Mouse (Mus musculus) right cerebral cortex, adult 2 months (tissue): ENCODE measurements around the gene Fbxw7.

Source experiments
- DNase-seq, 2 experiments: peaks; one replicate each; pipeline ENCODE4 v3.0.0; 2021 to 2022; ENCODE audit warnings: low spot score in 2 of 2

The Fbxw7 gene

GRCm38 (mm10) chr3:84889648-84890047 lies 74.6 kb downstream of the Fbxw7 start:
- peak; percentile 17 to 25 for DNase-seq

- DNase-seq, result no peak
These were observed 75.9 kb downstream of the Fbxw7 start for GRCm38 (mm10) chr3:84890983-84891382.

GRCm38 (mm10) chr3:84897952-84898351 lies 82.9 kb downstream of the Fbxw7 start:
- no peak for DNase-seq

GRCm38 (mm10) chr3:84906528-84906927 lies 91.5 kb downstream of the Fbxw7 start:
- no peak for DNase-seq

GRCm38 (mm10) chr3:84914284-84914683 lies 99.2 kb downstream of the Fbxw7 start:
- no peak for DNase-seq

- DNase-seq, result no peak
These were observed 103.0 kb downstream of the Fbxw7 start for GRCm38 (mm10) chr3:84917903-84918679.

- peak; percentile 60 to 64 for DNase-seq
These were observed 106.8 kb downstream of the Fbxw7 start for GRCm38 (mm10) chr3:84921704-84922420.

- no peak for DNase-seq
These were observed 108.2 kb downstream of the Fbxw7 start for GRCm38 (mm10) chr3:84923256-84923655.

- no peak for DNase-seq
These were observed 108.6 kb downstream of the Fbxw7 start for GRCm38 (mm10) chr3:84923670-84924069.

- no peak for DNase-seq
These were observed 110.2 kb downstream of the Fbxw7 start for GRCm38 (mm10) chr3:84925229-84925628.

- no peak for DNase-seq
These were observed 111.1 kb downstream of the Fbxw7 start for GRCm38 (mm10) chr3:84926140-84926539.

GRCm38 (mm10) chr3:84927168-84927794 lies 112.2 kb downstream of the Fbxw7 start:
- DNase-seq, result no peak

GRCm38 (mm10) chr3:84927901-84928300 lies 112.8 kb downstream of the Fbxw7 start:
- no peak for DNase-seq

GRCm38 (mm10) chr3:84929171-84929570 lies 114.1 kb downstream of the Fbxw7 start:
- DNase-seq, result no peak

- DNase-seq, result no peak
These were observed 115.6 kb downstream of the Fbxw7 start for GRCm38 (mm10) chr3:84930683-84931082.

- DNase-seq, result no peak
These were observed 120.7 kb downstream of the Fbxw7 start for GRCm38 (mm10) chr3:84935729-84936128.

- no peak for DNase-seq
These were observed 121.2 kb downstream of the Fbxw7 start for GRCm38 (mm10) chr3:84936252-84936651.

GRCm38 (mm10) chr3:84936956-84937355 lies 121.9 kb downstream of the Fbxw7 start:
- no peak for DNase-seq

- peak; percentile 59 to 62 for DNase-seq
These were observed 122.6 kb downstream of the Fbxw7 start for GRCm38 (mm10) chr3:84937360-84938355.

GRCm38 (mm10) chr3:84944933-84945332 lies 129.9 kb downstream of the Fbxw7 start:
- DNase-seq, result no peak

- no peak for DNase-seq
These were observed 131.3 kb downstream of the Fbxw7 start for GRCm38 (mm10) chr3:84946381-84946780.
